Mouse (Mus musculus) cerebellum, adult 8-10 months (tissue): ENCODE results near the gene Kcnb1.

Source experiments
- DNase-seq: peaks from one replicate; pipeline ENCODE4 v3.0.0; 2022

The Kcnb1 gene

GRCm38 (mm10) chr2:167076352-167076751, 113.6 kb downstream of the Kcnb1 start:
- no peak for DNase-seq

DNA sequence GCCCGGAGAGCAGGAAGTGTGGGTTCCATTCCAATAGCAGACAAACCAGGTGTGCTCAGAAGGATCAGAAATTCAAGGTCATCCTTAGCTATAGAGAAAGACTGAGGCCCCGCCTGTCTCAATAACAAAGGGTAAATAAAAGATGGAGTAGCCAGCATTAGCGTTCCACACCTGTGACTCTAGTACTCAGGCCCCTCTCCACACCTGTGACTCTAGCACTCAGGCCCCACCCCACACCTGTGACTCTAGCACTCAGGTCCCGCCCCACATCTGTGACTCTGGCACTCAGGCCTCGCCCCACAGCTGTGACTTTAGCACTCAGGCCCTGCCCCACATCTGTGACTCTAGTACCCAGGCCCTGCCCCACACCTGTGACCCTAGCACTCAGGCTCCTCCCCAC, 115.4 kb downstream of the Kcnb1 start:
- no peak for DNase-seq

DNA sequence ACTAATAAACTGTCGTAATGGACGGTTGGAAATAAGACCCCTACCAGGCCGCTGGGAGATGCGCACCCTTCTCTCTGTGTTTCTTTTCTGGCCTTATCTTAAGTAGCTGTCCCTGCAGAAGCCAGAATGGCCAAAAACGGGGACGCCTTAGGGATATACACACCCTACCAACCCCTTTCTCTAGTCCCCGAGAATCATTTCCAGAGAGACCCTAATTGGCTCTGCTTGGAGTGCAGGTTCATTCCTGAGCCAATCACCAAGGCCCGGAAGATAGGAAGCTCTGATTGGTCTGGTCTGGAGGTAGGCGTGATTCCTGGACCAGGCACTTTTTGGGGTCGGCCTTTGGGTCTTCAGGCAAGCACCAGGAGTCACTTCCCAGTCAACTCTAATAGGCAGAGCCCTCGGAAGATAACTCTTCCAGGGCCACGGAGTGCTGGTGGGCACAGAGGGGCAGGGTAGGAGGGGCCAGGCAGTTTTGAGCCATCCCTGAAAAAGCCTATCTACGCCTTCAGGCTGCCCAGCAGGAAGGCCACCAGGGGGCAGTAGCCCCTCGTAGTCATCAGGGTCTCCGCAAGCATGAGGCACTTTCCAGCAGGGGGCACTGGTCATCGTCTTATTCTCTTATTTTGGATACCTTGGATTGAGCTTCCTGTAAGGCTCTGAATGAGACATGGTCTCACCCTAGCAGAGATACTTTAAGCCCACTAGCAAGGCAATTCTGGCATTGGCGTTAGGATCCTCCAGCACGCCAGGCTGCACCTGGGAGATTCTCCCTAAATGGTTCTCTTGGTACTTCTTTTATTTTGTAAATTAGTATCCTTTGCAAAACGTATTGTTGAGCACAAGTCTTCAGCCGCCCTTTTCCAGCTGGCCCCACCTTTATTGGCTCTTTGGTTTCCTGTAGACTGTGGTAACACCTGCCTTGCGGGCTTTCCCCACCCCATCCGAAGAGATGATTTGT, 118.0 kb downstream of the Kcnb1 start:
- DNase-seq, result peak; percentile 93

GRCm38 (mm10) chr2:167071266-167071640, 118.7 kb downstream of the Kcnb1 start:
- no peak for DNase-seq

DNA sequence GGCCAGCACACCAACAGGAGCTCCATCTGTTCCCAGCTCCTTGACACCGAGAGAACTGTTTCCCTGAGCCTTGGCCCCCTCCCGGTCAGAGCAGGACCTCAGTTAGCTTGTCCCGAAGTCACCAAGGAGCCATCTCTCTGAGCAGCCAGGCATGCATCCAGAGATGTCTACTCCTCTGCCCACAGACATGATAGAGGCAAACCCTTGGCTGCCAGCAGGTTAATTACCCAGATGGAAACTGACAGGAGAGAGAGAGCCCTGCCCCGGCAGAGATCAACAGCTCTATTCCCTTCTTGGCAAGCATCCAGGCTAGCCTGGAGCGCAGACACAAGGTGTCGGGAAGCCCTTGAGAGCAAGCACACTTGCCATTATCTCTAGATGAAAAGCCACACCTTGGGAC, 119.6 kb downstream of the Kcnb1 start:
- peak; percentile 72 for DNase-seq

- DNase-seq, result no peak
Measured at GRCm38 (mm10) chr2:167067575-167067974, 122.4 kb downstream of the Kcnb1 start.

- no peak for DNase-seq
Measured at GRCm38 (mm10) chr2:167066528-167067516, 123.1 kb downstream of the Kcnb1 start.

- DNase-seq, result no peak
Measured at GRCm38 (mm10) chr2:167066031-167066430, 123.9 kb downstream of the Kcnb1 start.

DNA sequence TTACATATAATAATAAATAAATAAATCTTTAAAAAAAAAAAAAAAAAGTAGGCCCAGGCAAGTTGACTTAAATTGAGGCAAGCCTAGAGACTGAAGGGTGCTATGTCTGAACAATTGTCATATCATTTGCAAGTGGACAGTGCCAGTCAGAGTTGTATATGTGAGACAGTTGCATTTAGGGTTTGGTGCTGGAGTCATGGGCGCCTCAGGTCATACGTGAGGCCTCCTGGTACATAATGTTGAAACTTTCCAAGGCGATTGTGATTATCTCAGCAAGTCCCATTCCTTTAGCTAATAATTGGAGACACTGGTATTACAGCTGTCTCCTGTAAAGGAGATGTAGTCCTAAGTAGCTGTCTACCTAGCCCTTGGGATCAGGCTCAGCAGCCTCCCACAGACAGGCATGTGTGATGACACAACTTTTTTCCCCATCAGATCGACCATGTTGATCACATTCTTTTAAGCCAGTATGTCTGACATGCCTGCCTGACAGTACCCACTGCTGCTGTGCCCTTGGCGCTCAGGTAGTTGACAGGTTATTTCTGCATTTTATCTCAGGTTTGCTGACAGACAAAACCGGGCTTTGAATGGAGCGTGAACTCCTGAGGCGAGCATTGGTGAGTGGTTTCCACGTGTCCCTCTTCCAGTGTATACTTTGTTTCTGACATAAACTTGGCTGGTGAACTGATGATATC, 125.2 kb downstream of the Kcnb1 start:
- DNase-seq, result no peak

- DNase-seq, result no peak
Measured at GRCm38 (mm10) chr2:167063906-167064496, 126.0 kb downstream of the Kcnb1 start.

DNA sequence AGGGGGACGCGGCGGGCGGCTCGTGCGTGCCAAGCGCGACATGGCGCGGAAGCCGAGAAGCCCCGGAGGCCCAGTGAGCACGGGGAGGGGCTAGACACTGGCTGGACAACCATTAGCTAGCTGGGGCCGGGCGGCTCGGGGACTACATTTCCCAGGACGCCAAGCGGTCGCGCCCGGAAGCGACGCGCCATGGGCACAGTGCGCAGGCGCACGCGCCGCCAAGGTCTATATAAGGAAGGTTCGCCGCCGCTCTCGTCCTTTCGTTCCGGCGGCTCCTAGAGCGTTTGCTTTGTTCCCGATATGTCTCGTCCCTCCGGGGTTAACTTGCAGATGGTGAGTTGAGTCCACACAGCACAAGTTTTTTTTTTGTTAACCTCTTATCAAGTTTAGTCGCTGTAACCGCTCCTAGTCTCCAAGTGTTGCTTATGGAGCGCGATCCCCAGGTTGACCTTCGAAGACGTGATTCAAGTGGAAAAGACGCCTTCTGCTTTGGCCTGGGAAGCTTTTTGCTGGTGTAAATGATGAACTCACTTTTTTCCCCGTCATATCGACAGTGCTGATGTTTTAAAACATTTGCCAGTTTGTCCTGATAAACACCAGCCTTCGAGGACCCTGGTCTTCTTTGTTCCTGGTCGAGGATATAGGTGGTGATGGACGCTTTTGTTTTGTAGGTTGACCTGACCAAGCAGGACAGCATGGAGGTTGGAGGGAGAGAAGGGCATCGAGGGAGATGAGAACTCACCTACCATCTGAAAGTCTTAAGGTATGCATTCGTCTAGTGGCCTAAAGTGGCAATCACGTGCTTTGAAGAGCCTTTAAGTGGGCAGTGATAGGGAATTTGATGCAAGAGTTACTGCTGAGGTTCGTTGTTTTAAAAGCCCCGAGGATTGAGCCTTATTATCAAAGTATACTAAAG, 126.7 kb downstream of the Kcnb1 start, which contains the start of gene Znfx1:
Gene Znfx1 (minus strand): TSS at position 51 of the 916 bp plus-strand sequence.
- peak; percentile 98 for DNase-seq

- DNase-seq, result peak; percentile 86
Measured at GRCm38 (mm10) chr2:167062497-167062911, 127.5 kb downstream of the Kcnb1 start.

GRCm38 (mm10) chr2:167061381-167062034, 128.4 kb downstream of the Kcnb1 start:
- DNase-seq, result peak; percentile 32

- DNase-seq, result no peak
Measured at GRCm38 (mm10) chr2:167060761-167061160, 129.2 kb downstream of the Kcnb1 start.

DNA sequence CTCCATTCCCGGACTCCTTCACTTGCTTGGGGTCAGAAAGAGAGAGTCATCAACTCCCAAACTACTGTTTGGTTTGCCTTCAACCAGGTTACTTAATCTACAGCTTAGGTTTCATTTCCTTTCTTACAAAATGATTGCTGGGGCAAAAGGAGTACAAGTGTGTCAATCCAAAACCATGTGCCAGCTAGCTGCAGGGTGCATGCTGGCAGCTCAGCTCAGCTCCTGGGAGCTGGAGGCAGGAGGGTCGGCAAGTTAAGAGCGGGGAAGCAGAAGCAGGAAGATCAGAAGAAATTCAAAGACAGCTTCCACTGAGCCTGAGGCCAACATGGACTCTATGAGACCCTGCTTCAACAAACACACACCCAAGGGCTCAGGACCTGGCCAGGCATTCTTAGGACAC, 129.6 kb downstream of the Kcnb1 start:
- DNase-seq, result no peak

- no peak for DNase-seq
Measured at GRCm38 (mm10) chr2:167059960-167060359, 130.0 kb downstream of the Kcnb1 start.

DNA sequence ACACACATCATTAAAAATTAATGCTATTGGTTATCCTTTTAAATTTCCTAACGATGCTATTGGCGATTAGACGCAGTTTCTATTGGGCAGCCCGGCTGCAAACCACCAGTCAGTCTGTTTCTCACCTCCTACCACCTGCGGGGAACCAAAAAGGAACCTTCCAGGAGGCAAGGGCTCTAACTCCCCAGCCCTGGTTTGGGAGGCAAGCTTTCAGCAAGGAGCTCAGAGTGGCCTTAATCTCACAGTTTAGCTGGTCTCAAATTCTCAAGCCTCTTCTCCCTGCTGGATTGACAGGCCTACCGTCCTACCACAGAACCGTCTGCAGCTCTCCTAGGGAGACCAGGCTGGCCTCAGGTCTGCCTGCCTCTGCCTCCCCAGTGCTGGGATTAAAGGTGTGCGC, 130.4 kb downstream of the Kcnb1 start:
- no peak for DNase-seq

- DNase-seq, result no peak
Measured at GRCm38 (mm10) chr2:167058814-167059387, 131.1 kb downstream of the Kcnb1 start.

GRCm38 (mm10) chr2:167058201-167058600, 131.8 kb downstream of the Kcnb1 start:
- DNase-seq, result no peak

- no peak for DNase-seq
Measured at GRCm38 (mm10) chr2:167056942-167057323, 133.0 kb downstream of the Kcnb1 start.
